Mouse (Mus musculus): ENCODE measurements around the gene Gja3. TPM values are rescaled to one million over a fixed set of nuclear protein-coding genes. Genes with fewer than 3 reads are reported as not detected.
"Not testable (repeated sequence)": the region's sequence is repeated elsewhere in the genome, so short reads cannot be mapped to it uniquely, and the experiment has no call there.

The Gja3 gene
- total and polyA plus RNA-seq, 3 experiments = not detected

DNA sequence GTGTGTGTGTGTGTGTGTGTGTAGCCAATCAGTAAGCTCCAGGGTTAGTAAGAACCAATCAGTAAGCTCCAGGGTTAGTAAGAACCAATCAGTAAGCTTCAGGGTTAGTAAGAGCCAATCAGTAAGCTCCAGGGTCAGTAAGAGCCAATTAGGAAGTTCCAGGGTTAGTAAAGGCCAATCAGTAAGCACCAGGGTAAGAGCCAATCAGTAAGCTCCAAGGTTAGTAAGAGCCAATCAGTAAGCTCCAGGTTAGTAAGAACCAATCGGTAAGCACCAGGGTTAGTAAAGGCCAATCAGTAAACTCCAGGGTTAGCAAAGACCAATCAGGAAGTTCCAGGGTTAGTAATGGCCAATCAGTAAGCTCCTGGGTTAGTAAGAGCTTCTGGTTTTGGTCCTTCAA lies 25.0 kb upstream of the Gja3 start:
- H3K4me2 ChIP-seq (ENCODE audit: insufficient read depth, low read depth, poor library complexity, severe bottlenecking) = no peak overlapping the region
- H3K4me3 ChIP-seq (replicated peaks in 1 of 3; ENCODE audit: low read depth in 2 of 3, low read length in 2 of 3, poor library complexity in 1 of 3) = no peak overlapping the region
- H3K4me1 ChIP-seq (ENCODE audit: control insufficient read depth in 1 of 2, insufficient read depth in 2 of 2) = no peaks in the 10 kb centered on the region
- in situ Hi-C loops (cut with MboI; ENCODE audit: low pct_ligation_motif_present, low pct_unique_long_range_greater_than_20kb, low sequenced_read_pairs) (no loop called here), dilution Hi-C loops (cut with MboI; ENCODE audit: extremely low pct_ligation_motif_present, extremely low pct_unique_long_range_greater_than_20kb, low sequenced_read_pairs) (no loop called here)
- H3K9ac ChIP-seq (ENCODE audit: insufficient read depth, low read depth) = no peak overlapping the region
- DNase-seq (ENCODE audit: extremely low read depth) = no peak
- H3K27ac ChIP-seq (ENCODE audit: insufficient read depth, low read depth) = no peak overlapping the region
- no peaks in the 10 kb centered on the region for H3K9me3 ChIP-seq (replicated peaks; ENCODE audit: low read length)
- no peaks in the 10 kb centered on the region for H3K27me3 ChIP-seq (replicated peaks)
- H3K79me2 ChIP-seq (replicated peaks; ENCODE audit: control insufficient read depth, extremely low read depth, insufficient read depth, poor library complexity, severe bottlenecking) = no peaks in the 10 kb centered on the region
- TF ChIP-seq ZC3H11A (IDR thresholded peaks at IDR 0.05; ENCODE audit: low read depth, low read length) = no peak
- TF ChIP-seq JUND (conservative IDR thresholded peaks at IDR 0.05; ENCODE audit: low read depth, low read length) = no peak
- H3K36me3 ChIP-seq (replicated peaks in 1 of 2; ENCODE audit: control insufficient read depth in 1 of 2, insufficient read depth in 1 of 2, low read length in 1 of 2) = no peaks in the 10 kb centered on the region

DNA sequence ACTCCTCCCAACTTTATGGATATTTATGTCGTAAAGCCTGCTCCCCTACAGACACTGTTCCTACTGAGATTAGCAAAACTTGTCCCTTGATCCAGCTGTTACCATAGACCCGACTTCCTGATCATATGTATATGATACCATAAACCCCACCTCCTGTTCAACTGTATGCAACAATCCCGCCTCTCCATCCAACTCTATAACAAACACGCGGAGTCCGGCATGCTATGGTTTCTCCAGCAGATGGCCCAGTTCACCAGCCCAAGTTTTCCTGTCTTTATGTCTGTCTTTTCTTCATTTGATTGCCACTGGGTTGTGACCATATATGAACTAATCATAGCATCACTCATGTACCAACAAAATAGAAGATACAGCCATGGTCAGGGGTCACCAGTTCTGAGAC lies 17.6 kb upstream of the Gja3 start:
- Histone ChIP-seq H3K27me3 (replicated peaks) (no peaks in the 10 kb centered on the region), H3K79me2 (replicated peaks; ENCODE audit: control insufficient read depth, extremely low read depth, insufficient read depth, poor library complexity, severe bottlenecking) (no peaks in the 10 kb centered on the region), H3K4me2 (ENCODE audit: insufficient read depth, low read depth, poor library complexity, severe bottlenecking) (no peak overlapping the region), H3K36me3 (replicated peaks in 1 of 2; ENCODE audit: control insufficient read depth in 1 of 2, insufficient read depth in 1 of 2, low read length in 1 of 2) (no peaks in the 10 kb centered on the region), H3K9me3 (replicated peaks; ENCODE audit: low read length) (no peaks in the 10 kb centered on the region), H3K9ac (ENCODE audit: insufficient read depth, low read depth) (no peak overlapping the region), H3K27ac (ENCODE audit: insufficient read depth, low read depth) (no peak overlapping the region), H3K4me3 (replicated peaks in 1 of 3; ENCODE audit: low read depth in 2 of 3, low read length in 2 of 3, poor library complexity in 1 of 3) (no peak overlapping the region), H3K4me1 (ENCODE audit: control insufficient read depth in 1 of 2, insufficient read depth in 2 of 2) (no peaks in the 10 kb centered on the region)
- no peak for DNase-seq (ENCODE audit: extremely low read depth)
- dilution Hi-C loops (cut with MboI; ENCODE audit: extremely low pct_ligation_motif_present, extremely low pct_unique_long_range_greater_than_20kb, low sequenced_read_pairs) = no loop called here
- in situ Hi-C loops (cut with MboI; ENCODE audit: low pct_ligation_motif_present, low pct_unique_long_range_greater_than_20kb, low sequenced_read_pairs) = no loop called here
- 0 out of 4 replicates have a peak, but pooled peaks of 1 of the 2 experiments have one; percentile 16 for TF ChIP-seq CTCF (conservative IDR thresholded peaks at IDR 0.05 in 1 of 2, IDR thresholded peaks at IDR 0.05 in 1 of 2; ENCODE audit: low read depth in 2 of 2, low read length in 2 of 2)
- TF ChIP-seq POLR2A (IDR thresholded peaks at IDR 0.05; ENCODE audit: low read depth, low read length) = no peak

DNA sequence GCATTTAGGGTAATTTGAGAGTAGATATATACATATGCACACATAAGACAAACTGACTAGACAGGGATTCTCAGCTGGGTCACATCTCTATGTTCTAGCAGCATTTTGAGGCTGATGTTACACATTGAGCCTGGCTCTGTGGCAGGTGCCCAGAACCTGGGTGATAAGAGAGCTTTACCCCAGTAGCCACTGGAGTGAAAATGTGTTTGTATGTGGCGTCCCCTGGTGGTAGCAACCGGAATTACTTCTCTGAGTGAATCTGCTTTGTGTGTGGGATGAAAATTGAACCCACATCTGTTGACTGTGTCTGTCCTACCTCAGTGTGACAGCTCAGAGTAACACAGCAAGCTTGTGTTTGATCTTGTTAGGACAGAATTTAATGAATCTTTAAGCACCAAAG lies 12.0 kb upstream of the Gja3 start:
- dilution Hi-C loops (cut with MboI; ENCODE audit: extremely low pct_ligation_motif_present, extremely low pct_unique_long_range_greater_than_20kb, low sequenced_read_pairs); H3K27me3 ChIP-seq (replicated peaks); H3K4me3 ChIP-seq (replicated peaks in 1 of 3; ENCODE audit: low read depth in 2 of 3, low read length in 2 of 3, poor library complexity in 1 of 3); H3K79me2 ChIP-seq (replicated peaks; ENCODE audit: control insufficient read depth, extremely low read depth, insufficient read depth, poor library complexity, severe bottlenecking); H3K9ac ChIP-seq (ENCODE audit: insufficient read depth, low read depth); H3K9me3 ChIP-seq (replicated peaks; ENCODE audit: low read length); H3K27ac ChIP-seq (ENCODE audit: insufficient read depth, low read depth); H3K4me2 ChIP-seq (ENCODE audit: insufficient read depth, low read depth, poor library complexity, severe bottlenecking); H3K36me3 ChIP-seq (replicated peaks in 1 of 2; ENCODE audit: control insufficient read depth in 1 of 2, insufficient read depth in 1 of 2, low read length in 1 of 2): not testable (repeated sequence)
- H3K4me1 ChIP-seq (ENCODE audit: control insufficient read depth in 1 of 2, insufficient read depth in 2 of 2) = peaks cover 5 to 33% of the 10 kb centered on the region in 2 experiments; a peak in 3 of 4 replicates
- in situ Hi-C loops (cut with MboI; ENCODE audit: low pct_ligation_motif_present, low pct_unique_long_range_greater_than_20kb, low sequenced_read_pairs) = loop anchor here (10.0 kb wide), 4 partner anchors 95 to 695 kb away; no protein-coding TSS in a partner anchor
- TF ChIP-seq SMC3 (IDR thresholded peaks at IDR 0.05; ENCODE audit: low read depth, low read length) = peak; percentile 61
- TF ChIP-seq CTCF (conservative IDR thresholded peaks at IDR 0.05 in 1 of 2, IDR thresholded peaks at IDR 0.05 in 1 of 2; ENCODE audit: low read depth in 2 of 2, low read length in 2 of 2) = peak; percentile 76 to 100
- peak; percentile 71 for TF ChIP-seq RAD21 (IDR thresholded peaks at IDR 0.05; ENCODE audit: low read depth, low read length)
- peak; percentile 81 for DNase-seq (ENCODE audit: extremely low read depth)

DNA sequence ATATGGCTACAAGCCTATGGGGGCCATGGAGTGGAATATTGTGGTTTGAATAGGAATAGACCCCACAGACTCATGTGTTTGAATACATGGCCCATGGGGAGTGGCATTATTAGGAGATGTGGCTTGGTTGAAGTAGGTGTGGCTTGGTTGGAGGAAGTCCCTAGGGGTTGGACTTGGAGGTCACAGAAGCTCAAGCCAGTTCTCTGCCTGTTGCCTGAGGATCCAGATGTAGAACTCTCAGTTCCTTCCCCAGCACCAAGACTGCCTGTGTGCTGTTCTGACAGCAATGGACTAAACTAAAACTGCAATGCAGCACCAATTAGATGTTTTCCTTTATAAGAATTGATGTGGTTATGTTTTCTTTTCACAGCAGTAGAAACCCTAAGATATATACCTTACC lies 8.2 kb upstream of the Gja3 start:
- Histone ChIP-seq H3K4me2 (ENCODE audit: insufficient read depth, low read depth, poor library complexity, severe bottlenecking) (no peak overlapping the region), H3K36me3 (replicated peaks in 1 of 2; ENCODE audit: control insufficient read depth in 1 of 2, insufficient read depth in 1 of 2, low read length in 1 of 2) (no peaks in the 10 kb centered on the region), H3K27ac (ENCODE audit: insufficient read depth, low read depth) (no peak overlapping the region), H3K9ac (ENCODE audit: insufficient read depth, low read depth) (no peak overlapping the region), H3K4me3 (replicated peaks in 1 of 3; ENCODE audit: low read depth in 2 of 3, low read length in 2 of 3, poor library complexity in 1 of 3) (no peak overlapping the region), H3K27me3 (replicated peaks) (no peaks in the 10 kb centered on the region), H3K4me1 (ENCODE audit: control insufficient read depth in 1 of 2, insufficient read depth in 2 of 2) (peaks cover 5 to 33% of the 10 kb centered on the region in 2 experiments; a peak in 3 of 4 replicates), H3K79me2 (replicated peaks; ENCODE audit: control insufficient read depth, extremely low read depth, insufficient read depth, poor library complexity, severe bottlenecking) (no peaks in the 10 kb centered on the region), H3K9me3 (replicated peaks; ENCODE audit: low read length) (no peaks in the 10 kb centered on the region)
- peak; percentile 64 for TF ChIP-seq EP300 (IDR thresholded peaks at IDR 0.05; ENCODE audit: low read length)
- no peak for TF ChIP-seq JUN (IDR thresholded peaks at IDR 0.05; ENCODE audit: insufficient read depth, low read depth, low read length)
- peak; percentile 67 for DNase-seq (ENCODE audit: extremely low read depth)
- in situ Hi-C loops (cut with MboI; ENCODE audit: low pct_ligation_motif_present, low pct_unique_long_range_greater_than_20kb, low sequenced_read_pairs) (loop anchor here (10.0 kb wide), 4 partner anchors 91 to 691 kb away; no protein-coding TSS in a partner anchor), dilution Hi-C loops (cut with MboI; ENCODE audit: extremely low pct_ligation_motif_present, extremely low pct_unique_long_range_greater_than_20kb, low sequenced_read_pairs) (no loop called here)
